Mouse (Mus musculus): ENCODE measurements around the gene Lcmt1.
A peak's percentile ranks its signal among the peaks of the same experiment; 100 is the strongest.

Gene Lcmt1

DNA sequence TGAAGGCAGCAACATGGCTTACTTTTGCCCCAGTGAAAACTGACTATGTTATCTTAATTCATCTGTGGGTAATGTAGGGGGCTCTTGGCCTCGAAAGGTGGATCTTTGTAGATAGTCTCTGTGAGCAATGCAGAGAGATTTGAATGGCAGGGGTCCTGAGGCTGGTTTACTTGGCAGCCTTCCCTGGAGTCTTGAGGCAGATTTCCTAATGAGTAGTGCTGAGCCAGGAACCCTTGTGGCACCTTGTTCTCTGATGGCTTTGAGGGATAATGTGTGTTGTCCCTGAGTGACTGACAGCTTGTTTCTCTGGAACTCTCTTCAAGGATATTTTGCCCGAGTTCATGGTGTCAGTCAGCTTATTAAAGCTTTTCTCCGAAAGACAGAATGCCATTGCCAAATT, 31.5 kb downstream of the Lcmt1 start:
- no peak for DNase-seq

DNA sequence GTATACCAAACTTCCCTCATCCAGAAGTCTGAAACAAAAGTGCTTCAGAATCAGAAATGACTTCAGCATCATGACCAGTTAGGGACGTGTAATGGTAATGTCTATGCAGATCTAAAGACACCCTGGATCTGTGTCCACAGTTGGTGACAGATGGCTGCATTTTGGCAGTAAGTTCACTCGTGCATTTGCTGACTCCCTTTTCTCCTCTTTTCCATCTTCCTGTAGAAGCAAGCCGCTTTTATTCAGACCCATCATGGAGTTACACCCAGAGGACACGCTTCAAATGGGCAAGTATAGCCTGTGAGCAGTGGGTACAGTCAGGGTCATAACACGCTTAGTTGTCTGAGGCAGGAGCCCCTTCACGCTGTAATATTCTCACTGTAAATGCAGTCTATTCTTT, 34.6 kb downstream of the Lcmt1 start:
- no peak for DNase-seq

DNA sequence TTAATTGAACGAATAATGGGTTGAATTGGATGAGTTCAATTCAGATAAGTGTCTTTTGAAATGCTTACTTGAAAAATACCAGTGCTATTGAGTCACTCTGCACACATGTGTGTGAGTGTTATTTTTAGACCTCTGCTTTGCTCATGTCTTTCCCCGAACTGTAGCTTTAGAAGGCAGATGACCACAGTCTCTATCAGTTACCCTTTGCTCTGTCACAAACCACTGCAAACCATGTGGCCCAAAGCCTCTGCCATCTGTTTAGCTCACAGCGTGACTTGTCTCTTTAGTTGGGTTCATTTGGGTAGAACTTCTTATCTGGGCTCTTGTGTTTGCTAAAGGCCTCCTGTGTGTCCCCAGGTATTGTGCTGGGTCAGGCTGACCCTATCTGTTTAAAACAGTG, 36.0 kb downstream of the Lcmt1 start:
- DNase-seq, result no peak

- no peak for DNase-seq
Measured at GRCm38 (mm10) chr7:123406988-123407387, 37.4 kb downstream of the Lcmt1 start.

DNA sequence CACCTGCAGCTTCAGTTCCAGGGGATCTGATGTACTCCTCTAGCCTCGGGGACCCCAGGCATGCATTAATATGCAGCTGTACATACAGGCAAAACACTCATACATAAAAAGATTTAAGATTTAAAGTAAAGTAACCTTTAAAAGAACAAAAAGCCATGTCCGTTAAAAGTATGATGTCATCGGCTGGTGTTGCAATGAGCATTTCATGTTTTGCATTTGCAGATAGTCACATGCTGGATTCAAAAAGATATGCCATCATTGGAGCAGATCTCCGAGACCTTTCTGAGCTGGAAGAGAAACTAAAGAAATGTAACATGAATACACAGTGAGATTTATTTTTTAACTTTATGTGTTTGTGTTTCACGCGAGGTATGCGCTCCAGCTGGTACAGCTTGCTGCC, 40.9 kb downstream of the Lcmt1 start:
- DNase-seq, result no peak

DNA sequence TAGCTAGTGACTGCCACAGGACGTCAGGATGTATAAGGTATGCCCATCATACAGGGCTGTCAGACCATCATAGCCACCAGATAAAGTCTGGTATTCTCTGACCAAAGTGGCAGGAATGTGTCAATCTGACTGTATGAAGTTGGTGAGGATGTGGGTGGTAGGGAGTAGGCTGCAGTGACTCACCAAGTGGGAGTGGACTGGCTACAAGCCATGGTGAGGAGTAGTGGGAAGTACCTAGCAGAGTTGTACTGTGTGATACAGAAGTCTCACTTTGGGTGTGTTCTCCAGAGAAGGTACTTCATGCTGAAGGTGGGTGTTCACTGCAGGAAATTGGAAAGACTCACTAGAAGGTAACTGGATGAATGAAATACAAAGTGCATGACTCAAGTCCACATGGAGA, 41.5 kb downstream of the Lcmt1 start:
- DNase-seq, result no peak

DNA sequence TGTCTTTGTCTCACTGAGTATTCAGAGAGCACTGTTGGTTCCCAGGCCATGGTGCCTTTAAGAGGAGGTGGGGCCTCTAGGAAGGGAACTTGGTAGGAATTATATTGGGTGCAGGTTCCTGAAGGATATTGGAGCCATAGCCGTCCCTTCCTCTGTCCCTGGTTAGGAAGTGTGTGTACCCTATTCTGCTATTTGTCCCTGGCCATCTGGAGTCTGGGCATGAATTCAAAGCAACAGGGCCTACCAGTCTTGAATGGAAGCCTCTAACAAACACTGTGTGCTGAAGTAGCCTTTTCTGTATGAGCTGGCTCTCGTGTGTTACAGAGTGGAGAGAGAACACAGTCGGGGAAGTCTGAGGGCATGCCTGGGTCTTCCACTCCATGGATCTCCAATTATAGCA, 42.6 kb downstream of the Lcmt1 start:
- DNase-seq, result no peak

- no peak for DNase-seq
Measured at GRCm38 (mm10) chr7:123416803-123417202, 47.2 kb downstream of the Lcmt1 start.

GRCm38 (mm10) chr7:123417661-123418060, 48.1 kb downstream of the Lcmt1 start:
- DNase-seq, result no peak

DNA sequence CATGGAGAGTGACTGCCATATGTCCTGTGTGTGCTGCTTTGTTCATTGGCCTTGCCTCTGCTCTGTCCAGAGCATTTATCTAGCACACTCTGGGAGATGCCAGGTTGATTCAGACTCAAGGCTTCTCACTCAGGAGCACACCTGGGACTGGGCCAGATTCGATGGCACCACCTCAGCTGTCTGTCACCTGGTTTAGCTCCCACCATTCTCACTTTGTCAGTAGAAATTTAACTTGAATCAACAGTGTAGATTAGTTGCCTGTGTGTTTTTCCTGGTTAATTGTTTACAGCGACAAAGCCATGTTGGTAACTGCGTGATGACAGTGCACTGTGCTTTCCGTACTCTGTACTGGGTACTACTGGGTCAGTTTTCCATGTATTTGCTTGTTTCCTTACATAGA, 50.4 kb downstream of the Lcmt1 start:
- DNase-seq, result no peak

- DNase-seq, result no peak
Measured at GRCm38 (mm10) chr7:123421958-123422357, 52.4 kb downstream of the Lcmt1 start.

DNA sequence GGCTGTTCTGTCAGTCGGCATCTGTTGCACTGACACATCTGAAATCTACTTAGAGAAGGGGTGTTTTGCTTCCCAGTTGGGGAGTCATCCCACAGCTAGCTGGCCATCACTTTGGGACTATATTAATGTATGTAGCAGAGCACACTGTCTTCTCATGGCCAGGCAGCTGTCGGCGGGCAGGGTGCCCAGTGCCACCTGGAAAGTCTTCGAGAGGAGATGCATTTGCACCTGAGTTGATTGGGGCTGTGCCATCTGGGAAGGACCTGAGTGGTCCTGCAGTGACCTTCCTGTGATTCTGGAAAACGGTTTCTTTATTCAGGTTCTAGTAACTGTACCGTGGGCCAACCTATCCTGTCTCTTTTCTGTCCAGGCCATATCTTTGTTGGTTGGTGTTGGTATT, 54.7 kb downstream of the Lcmt1 start:
- DNase-seq, result no peak

GRCm38 (mm10) chr7:123425134-123425757, 55.7 kb downstream of the Lcmt1 start:
- DNase-seq, result no peak

- no peak for DNase-seq
Measured at GRCm38 (mm10) chr7:123429624-123430410, 60.2 kb downstream of the Lcmt1 start.

GRCm38 (mm10) chr7:123430411-123430705, 60.8 kb downstream of the Lcmt1 start:
- DNase-seq, result no peak

- DNase-seq, result peak; percentile 25
Measured at GRCm38 (mm10) chr7:123431206-123431605, 61.6 kb downstream of the Lcmt1 start.

DNA sequence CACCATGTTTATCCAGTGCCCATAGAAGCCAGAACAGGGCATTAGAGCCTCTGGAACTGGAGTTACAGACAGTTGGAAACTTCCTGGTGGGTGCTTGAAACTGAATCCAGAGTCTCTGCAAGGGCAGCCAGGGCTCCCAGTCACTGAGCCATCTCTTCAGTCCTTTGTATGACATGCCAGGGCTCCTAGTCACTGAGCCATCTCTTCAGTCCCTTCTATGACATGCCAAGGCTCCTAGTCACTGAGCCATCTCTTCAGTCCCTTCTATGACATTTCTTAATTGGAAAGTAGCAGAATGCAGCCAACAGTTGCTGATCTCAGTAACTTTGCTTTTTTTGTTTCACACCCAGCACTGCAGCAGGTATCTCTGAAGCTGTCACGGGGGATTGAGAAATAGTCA, 72.5 kb downstream of the Lcmt1 start:
- DNase-seq, result no peak

DNA sequence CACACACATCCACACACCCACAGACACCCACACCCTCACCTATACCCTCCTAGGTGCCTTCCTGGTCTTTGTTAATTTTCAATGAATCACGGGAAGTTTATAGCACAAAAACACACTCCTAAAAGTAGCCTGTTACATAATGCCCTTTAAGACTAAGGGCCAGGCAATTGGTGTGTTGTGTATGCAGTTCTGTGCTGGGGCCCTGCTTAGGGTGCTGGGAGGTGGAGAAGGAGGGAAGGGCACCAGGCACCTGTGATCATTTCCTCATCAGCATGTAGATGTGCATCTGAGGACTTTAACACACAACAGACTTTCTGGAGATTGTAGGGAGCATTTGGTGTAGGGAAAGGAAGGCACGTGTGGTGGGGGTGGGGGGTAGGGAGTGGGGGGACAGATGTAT, 79.2 kb downstream of the Lcmt1 start:
- no peak for DNase-seq

DNA sequence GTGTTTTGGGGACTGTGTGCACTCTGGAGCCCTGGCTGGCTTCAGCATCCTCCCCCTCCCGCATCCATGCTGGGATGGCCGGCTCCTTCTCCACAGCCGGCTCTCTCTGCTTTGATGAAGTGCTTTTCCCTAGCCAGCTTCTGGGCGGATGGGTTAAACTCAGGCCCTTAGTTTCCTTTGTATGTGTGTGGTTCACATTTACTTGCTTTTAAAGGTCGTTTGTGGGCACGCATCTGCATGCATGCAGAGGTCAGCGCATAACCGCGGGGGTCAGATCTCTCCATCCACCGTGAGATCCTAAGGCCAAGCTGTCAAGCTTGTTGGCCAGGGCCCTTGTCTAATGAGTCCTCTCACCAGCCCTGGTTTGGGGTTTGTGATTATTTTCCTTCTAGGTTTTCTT, 80.1 kb downstream of the Lcmt1 start:
- DNase-seq, result no peak

- no peak for DNase-seq
Measured at GRCm38 (mm10) chr7:123450515-123450914, 80.9 kb downstream of the Lcmt1 start.

DNA sequence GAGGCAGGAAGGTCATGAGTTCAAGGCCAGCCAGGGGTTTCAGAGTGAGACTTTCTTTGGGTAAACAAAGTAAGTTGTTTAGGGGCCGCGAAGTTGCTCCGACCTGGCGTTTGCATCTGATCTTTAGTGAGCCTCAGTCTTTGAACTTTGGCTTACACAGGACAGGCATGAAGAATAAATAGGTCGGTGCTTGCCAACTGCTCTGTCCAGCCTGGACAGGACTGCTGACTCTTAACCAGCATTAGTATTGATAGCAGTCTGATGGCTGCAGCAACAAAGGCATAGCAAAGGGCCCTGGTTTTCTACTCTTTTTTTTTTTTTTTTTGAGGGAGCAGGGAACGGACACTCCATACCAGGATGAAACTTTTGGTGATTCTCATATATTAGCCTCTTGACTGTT, 83.0 kb downstream of the Lcmt1 start:
- DNase-seq, result no peak

- DNase-seq, result no peak
Measured at GRCm38 (mm10) chr7:123453066-123453465, 83.5 kb downstream of the Lcmt1 start.

- no peak for DNase-seq
Measured at GRCm38 (mm10) chr7:123455088-123455487, 85.5 kb downstream of the Lcmt1 start.

DNA sequence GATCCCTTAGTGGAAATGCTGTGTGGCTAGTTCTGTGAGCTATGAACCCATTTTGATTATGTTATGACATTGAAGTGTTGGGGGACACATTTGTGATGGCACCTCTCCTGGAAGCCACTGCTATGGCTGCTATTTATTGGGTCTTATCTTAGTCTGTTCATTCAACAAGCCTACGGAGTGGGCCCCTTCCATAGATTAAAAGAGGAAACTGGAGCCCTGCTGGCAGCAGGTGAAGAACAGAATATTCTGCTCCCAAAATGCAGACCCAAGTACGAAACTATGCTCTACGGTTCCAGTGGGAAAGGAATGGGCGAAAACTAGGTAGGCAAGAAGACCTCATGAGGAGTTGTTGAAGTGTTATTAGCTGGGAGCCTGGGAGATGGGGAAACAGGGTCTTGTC, 88.7 kb downstream of the Lcmt1 start:
- DNase-seq, result no peak

GRCm38 (mm10) chr7:123459247-123459646, 89.7 kb downstream of the Lcmt1 start:
- no peak for DNase-seq
